Mouse (Mus musculus) embryonic facial prominence, embryonic 12.5 days (tissue): ENCODE measurements around the gene Gm10961. TPM values are rescaled to one million over a fixed set of nuclear protein-coding genes. Genes with fewer than 3 reads are reported as not detected.
"Not testable (repeated sequence)": the region's sequence is repeated elsewhere in the genome, so short reads cannot be mapped to it uniquely, and the experiment has no call there.

ENCODE experiments used
- ATAC-seq: fragments of 200-750 bp; cut with Nextera tagmentation; 2 replicates; pipeline ENCODE4 v1.8.0; 2017; ENCODE audit not compliant: insufficient number of reproducible peaks, insufficient read depth, low FRiP score, low TSS enrichment
- H3K27ac ChIP-seq: fragments of 300-500 bp; sonication (generic); 2 replicates; pipeline ENCODE4 v1.5.1; 2016; ENCODE audit warnings: mild to moderate bottlenecking
- H3K27me3 ChIP-seq: fragments of 300-500 bp; sonication (generic); 2 replicates; pipeline ENCODE4 v1.6.1; 2016; ENCODE audit warnings: mild to moderate bottlenecking, moderate library complexity
- H3K36me3 ChIP-seq: fragments of 300-500 bp; sonication (generic); 2 replicates; pipeline ENCODE4 v1.6.1; 2016; ENCODE audit warnings: mild to moderate bottlenecking
- H3K4me1 ChIP-seq: fragments of 300-500 bp; sonication (generic); 2 replicates; pipeline ENCODE4 v1.6.1; 2016
- H3K4me2 ChIP-seq: fragments of 300-500 bp; sonication (generic); replicated peaks from 2 replicates; pipeline ENCODE4 v1.6.1; 2016; ENCODE audit warnings: mild to moderate bottlenecking, moderate library complexity
- H3K4me3 ChIP-seq: fragments of 300-500 bp; sonication (generic); 2 replicates; pipeline ENCODE4 v1.5.1; 2016; ENCODE audit warnings: mild to moderate bottlenecking
- H3K9ac ChIP-seq: fragments of 300-500 bp; sonication (generic); 2 replicates; pipeline ENCODE4 v1.6.1; 2016; ENCODE audit warnings: mild to moderate bottlenecking, moderate library complexity
- H3K9me3 ChIP-seq: fragments of 300-500 bp; sonication (generic); 2 replicates; pipeline ENCODE4 v1.6.1; 2016; ENCODE audit warnings: mild to moderate bottlenecking, moderate library complexity
- WGBS: fragments of 180-500 bp; shearing (Covaris S2); methylation state at CpG from one replicate; pipeline ENCODE4 v1.1.7; 2016; 5-methylcytosine and 5-hydroxymethylcytosine counted together
- polyA plus RNA-seq: library from polyadenylated mRNA; unstranded; fragments of >200 nt; fragmentation: Nextera tagmentation; extraction: Ambion mirVana; gene quantifications from 2 replicates; pipeline ENCODE4 v1.2.1, GENCODE M21; 2016

Gm10961 gene
- polyA plus RNA-seq, 1 experiment from 2014 or later: not detected

DNA sequence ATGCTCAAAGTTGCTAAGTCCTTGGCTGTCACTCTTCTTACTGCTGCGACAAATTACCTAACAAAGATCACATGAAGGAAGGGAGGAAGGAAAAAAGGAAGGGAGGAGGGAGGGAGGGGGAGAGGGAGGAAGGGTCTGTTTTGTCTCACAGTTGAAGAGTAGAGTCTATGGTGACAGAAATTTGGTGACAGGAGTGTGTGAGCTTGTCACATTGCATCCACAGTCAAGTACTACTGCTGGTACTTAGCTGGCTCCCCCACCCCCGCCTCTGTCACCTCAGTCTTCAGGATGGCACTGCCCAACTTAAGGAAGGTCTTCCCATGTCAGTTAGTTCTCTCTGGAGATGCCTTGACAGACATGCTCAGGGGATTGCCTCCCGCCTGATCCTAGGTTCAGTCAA, 5.1 kb downstream of the Gm10961 start:
- H3K27ac ChIP-seq: no peak overlapping the region
- WGBS: 62% methylated on average over 3 of the region's 3 CpGs

GRCm38 (mm10) chr3:107637606-107638172, 6.6 kb downstream of the Gm10961 start:
- no peaks in the 10 kb centered on the region for H3K36me3 ChIP-seq
- H3K9ac ChIP-seq: no peak overlapping the region
- no peak overlapping the region for H3K4me2 ChIP-seq
- no peak overlapping the region for H3K4me3 ChIP-seq
- no peak overlapping the region for H3K27ac ChIP-seq
- H3K27me3 ChIP-seq: no peaks in the 10 kb centered on the region
- no peaks in the 10 kb centered on the region for H3K4me1 ChIP-seq
- no peaks in the 10 kb centered on the region for H3K9me3 ChIP-seq
- WGBS: 69% methylated on average over 5 of the region's 5 CpGs
- no peak for ATAC-seq

More for the DNA sequence above, 5.1 kb downstream of the Gm10961 start:
- no peaks in the 10 kb centered on the region for H3K27me3 ChIP-seq
- no peak for ATAC-seq
- H3K4me2 ChIP-seq: no peak overlapping the region
- H3K9me3 ChIP-seq: no peaks in the 10 kb centered on the region
- H3K4me1 ChIP-seq: no peaks in the 10 kb centered on the region
- H3K4me3 ChIP-seq: no peak overlapping the region
- H3K9ac ChIP-seq: no peak overlapping the region
- H3K36me3 ChIP-seq: no peaks in the 10 kb centered on the region

DNA sequence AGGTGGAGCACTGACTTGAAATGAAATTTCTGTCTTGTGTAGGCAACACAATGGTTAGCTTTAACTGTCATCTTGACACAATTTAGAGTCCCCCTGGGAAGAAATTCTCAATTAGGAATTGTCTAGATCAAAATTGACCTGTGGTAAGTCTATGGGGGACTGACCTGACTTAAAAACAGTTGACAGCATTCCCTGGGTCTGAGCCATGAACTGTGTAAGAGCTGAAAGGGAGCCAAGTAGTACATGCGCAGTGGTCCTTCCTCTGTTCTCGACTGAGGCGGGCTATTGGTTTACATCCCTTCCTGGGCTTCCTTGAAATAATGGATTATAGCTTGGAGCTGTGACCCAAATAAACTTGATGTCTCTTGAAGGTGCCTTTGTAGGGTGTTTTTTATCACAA, 15.8 kb downstream of the Gm10961 start:
- H3K9ac ChIP-seq: no peak overlapping the region
- H3K4me1 ChIP-seq: no peaks in the 10 kb centered on the region
- no peak for ATAC-seq
- no peaks in the 10 kb centered on the region for H3K9me3 ChIP-seq
- no peaks in the 10 kb centered on the region for H3K27me3 ChIP-seq
- WGBS: 92% methylated on average over 3 of the region's 3 CpGs
- H3K4me2 ChIP-seq: no peak overlapping the region
- H3K36me3 ChIP-seq: no peaks in the 10 kb centered on the region
- no peak overlapping the region for H3K27ac ChIP-seq
- H3K4me3 ChIP-seq: no peak overlapping the region

GRCm38 (mm10) chr3:107650276-107650675, 19.2 kb downstream of the Gm10961 start:
- H3K9me3 ChIP-seq, H3K27me3 ChIP-seq, H3K9ac ChIP-seq, H3K4me2 ChIP-seq, H3K4me1 ChIP-seq, H3K36me3 ChIP-seq, ATAC-seq, H3K27ac ChIP-seq, H3K4me3 ChIP-seq: not testable (repeated sequence)
- 73% methylated on average over 5 of the region's 5 CpGs for WGBS

GRCm38 (mm10) chr3:107652968-107653367, 21.8 kb downstream of the Gm10961 start:
- no peak overlapping the region for H3K27ac ChIP-seq
- H3K4me2 ChIP-seq: no peak overlapping the region
- H3K4me1 ChIP-seq: no peaks in the 10 kb centered on the region
- no peak overlapping the region for H3K9ac ChIP-seq
- no peak for ATAC-seq
- no peaks in the 10 kb centered on the region for H3K9me3 ChIP-seq
- H3K27me3 ChIP-seq: no peaks in the 10 kb centered on the region
- no peaks in the 10 kb centered on the region for H3K36me3 ChIP-seq
- H3K4me3 ChIP-seq: no peak overlapping the region
- 85% methylated on average over 3 of the region's 3 CpGs for WGBS

- Histone ChIP-seq H3K9me3 (no peaks in the 10 kb centered on the region), H3K4me1 (no peaks in the 10 kb centered on the region), H3K36me3 (0 out of 2 replicates have a peak, but pooled peaks cover 2% of the 10 kb centered on the region), H3K27me3 (no peaks in the 10 kb centered on the region), H3K9ac (no peak overlapping the region), H3K27ac (no peak overlapping the region), H3K4me3 (no peak overlapping the region), H3K4me2 (no peak overlapping the region)
- ATAC-seq: no peak
- WGBS: 74% methylated on average over 3 of the region's 3 CpGs
Observed at GRCm38 (mm10) chr3:107654861-107655260, 23.7 kb downstream of the Gm10961 start.

DNA sequence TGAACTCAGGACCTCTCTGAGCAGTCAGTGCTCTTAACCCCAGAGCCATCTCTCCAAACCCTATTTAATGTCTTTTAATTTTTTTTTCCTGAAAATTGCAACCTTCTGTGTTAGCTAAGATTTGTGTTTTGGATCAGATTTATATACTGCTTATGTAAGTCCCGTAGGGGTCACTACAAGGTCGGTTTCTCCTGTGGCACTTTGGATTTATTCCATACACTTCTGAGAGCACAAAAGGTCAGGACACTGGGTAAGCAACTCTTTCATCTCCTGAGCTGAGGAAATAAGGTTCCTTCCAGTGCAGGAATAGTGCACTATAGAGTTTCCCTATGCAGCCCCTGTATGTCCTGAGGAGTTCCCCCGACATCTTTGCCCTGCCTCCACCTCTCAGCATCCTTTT, 24.4 kb downstream of the Gm10961 start:
- Histone ChIP-seq H3K9me3 (no peaks in the 10 kb centered on the region), H3K4me3 (no peak overlapping the region), H3K27me3 (no peaks in the 10 kb centered on the region), H3K4me1 (no peaks in the 10 kb centered on the region), H3K36me3 (peaks cover 6% of the 10 kb centered on the region), H3K27ac (no peak overlapping the region), H3K9ac (no peak overlapping the region), H3K4me2 (no peak overlapping the region)
- 63% methylated on average over 3 of the region's 3 CpGs for WGBS
- no peak for ATAC-seq

DNA sequence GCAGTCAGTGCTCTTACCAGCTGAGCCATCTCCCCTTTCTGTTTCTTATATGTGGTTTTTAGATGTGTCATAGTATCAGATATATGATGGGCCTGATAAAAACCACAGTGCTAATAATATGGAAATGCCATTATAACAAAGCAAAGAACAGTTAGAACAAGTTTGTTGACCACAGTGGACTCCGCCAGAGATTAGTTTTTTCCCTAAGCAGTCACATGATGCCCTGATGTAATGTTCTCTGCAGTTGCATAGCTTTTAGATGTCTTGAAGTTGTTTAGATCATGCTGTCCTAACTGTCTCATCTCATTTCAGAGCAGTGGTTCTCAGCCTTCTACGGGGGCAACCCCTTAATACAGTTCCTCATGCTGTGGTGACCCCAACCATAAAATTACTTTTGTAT, 25.0 kb downstream of the Gm10961 start:
- no peaks in the 10 kb centered on the region for H3K4me1 ChIP-seq
- no peak overlapping the region for H3K9ac ChIP-seq
- 88% methylated on average over 2 of the region's 2 CpGs for WGBS
- no peak overlapping the region for H3K4me2 ChIP-seq
- no peak for ATAC-seq
- H3K27ac ChIP-seq: no peak overlapping the region
- no peaks in the 10 kb centered on the region for H3K27me3 ChIP-seq
- no peak overlapping the region for H3K4me3 ChIP-seq
- peaks cover 13% of the 10 kb centered on the region for H3K36me3 ChIP-seq
- no peaks in the 10 kb centered on the region for H3K9me3 ChIP-seq

DNA sequence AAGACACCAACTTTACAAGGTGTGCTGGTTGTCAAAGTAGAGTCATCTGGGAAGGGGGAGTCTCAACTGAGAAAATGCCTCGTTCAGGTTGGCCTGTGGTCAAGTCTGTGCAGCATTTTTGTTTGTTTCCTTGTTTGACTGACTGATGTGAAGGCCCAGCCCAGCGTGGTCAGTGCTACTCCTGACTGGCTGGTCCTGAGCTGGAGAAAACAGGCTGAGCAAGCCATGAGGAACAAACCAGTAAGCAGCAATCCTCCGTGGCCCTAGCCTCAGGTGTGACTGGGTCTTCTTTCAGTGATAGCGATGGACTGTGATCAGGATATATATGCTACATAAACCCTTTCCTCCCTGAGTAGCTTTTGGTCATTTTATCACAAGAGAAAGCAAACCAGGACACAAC, 25.8 kb downstream of the Gm10961 start:
- H3K36me3 ChIP-seq: peaks cover 17% of the 10 kb centered on the region
- no peak overlapping the region for H3K27ac ChIP-seq
- no peaks in the 10 kb centered on the region for H3K9me3 ChIP-seq
- H3K27me3 ChIP-seq: no peaks in the 10 kb centered on the region
- no peaks in the 10 kb centered on the region for H3K4me1 ChIP-seq
- no peak overlapping the region for H3K9ac ChIP-seq
- no peak overlapping the region for H3K4me3 ChIP-seq
- no peak for ATAC-seq
- WGBS: 72% methylated on average over 4 of the region's 4 CpGs
- no peak overlapping the region for H3K4me2 ChIP-seq

- H3K9me3 ChIP-seq: no peaks in the 10 kb centered on the region
- peaks cover 35% of the 10 kb centered on the region for H3K36me3 ChIP-seq
- ATAC-seq: no peak
- no peak overlapping the region for H3K4me2 ChIP-seq
- no peak overlapping the region for H3K9ac ChIP-seq
- no peaks in the 10 kb centered on the region for H3K4me1 ChIP-seq
- 88% methylated on average over 1 of the region's 1 CpGs for WGBS
- no peak overlapping the region for H3K27ac ChIP-seq
- H3K4me3 ChIP-seq: no peak overlapping the region
- no peaks in the 10 kb centered on the region for H3K27me3 ChIP-seq
Observed at GRCm38 (mm10) chr3:107659000-107659399, 27.9 kb downstream of the Gm10961 start.

GRCm38 (mm10) chr3:107664641-107665040, 33.5 kb downstream of the Gm10961 start:
- ATAC-seq: no peak
- H3K27me3 ChIP-seq: no peaks in the 10 kb centered on the region
- no peaks in the 10 kb centered on the region for H3K4me1 ChIP-seq
- no peak overlapping the region for H3K27ac ChIP-seq
- no peak overlapping the region for H3K9ac ChIP-seq
- no peak overlapping the region for H3K4me2 ChIP-seq
- H3K9me3 ChIP-seq: no peaks in the 10 kb centered on the region
- no peak overlapping the region for H3K4me3 ChIP-seq
- H3K36me3 ChIP-seq: peaks cover 88% of the 10 kb centered on the region
- 96% methylated on average over 1 of the region's 1 CpGs for WGBS

GRCm38 (mm10) chr3:107667426-107667825, 36.3 kb downstream of the Gm10961 start:
- no peaks in the 10 kb centered on the region for H3K27me3 ChIP-seq
- no peak overlapping the region for H3K9ac ChIP-seq
- no peak for ATAC-seq
- WGBS: 82% methylated on average over 6 of the region's 6 CpGs
- H3K4me2 ChIP-seq: no peak overlapping the region
- peaks cover 90% of the 10 kb centered on the region for H3K36me3 ChIP-seq
- H3K4me3 ChIP-seq: no peak overlapping the region
- no peaks in the 10 kb centered on the region for H3K4me1 ChIP-seq
- H3K27ac ChIP-seq: no peak overlapping the region
- no peaks in the 10 kb centered on the region for H3K9me3 ChIP-seq

DNA sequence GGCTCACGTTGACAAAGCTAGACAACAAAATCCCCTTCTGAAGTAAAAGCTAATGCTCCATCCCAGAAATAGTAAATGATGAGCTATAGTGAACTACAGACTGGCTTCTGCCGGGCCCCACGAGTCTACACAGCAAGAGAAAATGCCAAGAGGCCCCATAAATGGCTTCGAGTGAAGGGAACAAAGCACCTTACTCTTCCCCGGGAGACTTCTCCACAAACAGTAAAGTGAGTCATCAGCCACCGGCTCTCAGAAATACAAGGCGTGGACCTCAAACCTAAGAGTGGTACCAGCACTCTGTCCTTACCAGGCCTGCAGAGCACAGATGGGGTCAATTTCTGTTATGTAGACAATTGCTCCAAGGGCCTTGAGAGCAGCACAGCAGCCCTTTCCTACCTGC, 37.7 kb downstream of the Gm10961 start:
- H3K27me3 ChIP-seq: no peaks in the 10 kb centered on the region
- H3K4me3 ChIP-seq: no peak overlapping the region
- no peaks in the 10 kb centered on the region for H3K4me1 ChIP-seq
- H3K36me3 ChIP-seq: peaks cover 88% of the 10 kb centered on the region
- H3K9me3 ChIP-seq: no peaks in the 10 kb centered on the region
- no peak for ATAC-seq
- no peak overlapping the region for H3K4me2 ChIP-seq
- no peak overlapping the region for H3K9ac ChIP-seq
- 83% methylated on average over 7 of the region's 7 CpGs for WGBS
- no peak overlapping the region for H3K27ac ChIP-seq
